Mouse (Mus musculus) embryo, embryonic 9.5 days (tissue): ENCODE data around the gene Adra1b.

Experiments
- DNase-seq: peaks from one replicate; pipeline ENCODE4 v3.0.0-alpha.2; 2017; ENCODE audit errors: extremely low spot score

The Adra1b gene

GRCm38 (mm10) chr11:43728737-43729301, 172.2 kb downstream of the Adra1b start:
- no peak for DNase-seq

GRCm38 (mm10) chr11:43727796-43728195, 173.2 kb downstream of the Adra1b start:
- no peak for DNase-seq
